Mouse (Mus musculus) CD8-positive naive resting alpha-beta T cell, adult 2 months (primary cell): ENCODE data around the gene Eif3f.

Experiments
- DNase-seq, 2 experiments: peaks; one replicate each; pipeline ENCODE4 v3.0.0; 2022; ENCODE audit warnings: low read depth in 2 of 2, low spot score in 2 of 2

The Eif3f gene

GRCm38 (mm10) chr7:108933794-108934731 lies at the start of gene Eif3f:
Eif3f (plus strand) TSS chr7:108934417.
- DNase-seq, result peak; percentile 90 to 92

DNA sequence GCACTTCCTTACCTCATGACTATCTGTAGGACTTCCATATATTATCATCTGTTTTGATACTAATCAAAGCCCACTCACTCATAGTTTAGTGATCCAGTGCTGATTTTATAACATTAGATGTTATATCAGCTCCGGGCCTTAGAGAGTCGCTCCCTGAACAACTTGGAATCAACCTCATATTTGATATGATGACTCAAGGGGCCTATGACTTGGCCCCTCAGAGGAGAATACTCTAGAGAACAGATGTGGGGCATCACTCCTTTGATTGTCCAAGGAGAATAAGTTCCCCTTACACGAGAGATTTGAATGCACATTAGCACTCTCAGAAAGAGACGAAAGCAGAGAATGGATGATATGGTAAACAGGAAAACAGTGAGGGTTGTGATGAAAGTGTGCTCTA lies 49.3 kb upstream of the Eif3f start, which contains the start of gene Olfr518:
TSS of gene Olfr518 (minus strand) at position 101 of the 400 bp plus-strand sequence.
- no peak for DNase-seq

DNA sequence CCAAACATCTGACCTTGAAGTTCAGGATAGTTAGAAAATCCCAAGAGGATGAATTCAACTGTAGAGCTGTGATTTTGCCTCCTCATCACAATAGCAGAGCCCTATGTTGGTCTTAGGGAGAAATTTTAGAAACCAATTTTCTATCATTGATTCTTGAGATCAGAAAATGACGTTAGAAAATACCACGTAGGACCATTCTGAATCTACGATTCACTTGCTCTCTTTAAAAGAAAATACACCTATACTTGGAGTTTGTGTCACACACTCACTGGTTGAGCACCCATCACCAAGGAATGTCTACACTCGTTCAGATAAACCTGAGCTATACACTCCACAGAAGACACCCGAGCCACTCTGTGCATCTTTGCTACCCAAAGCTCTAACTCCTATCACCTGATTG lies 39.9 kb upstream of the Eif3f start, which contains the start of gene Olfr519:
TSS of gene Olfr519 (minus strand) at position 101 of the 400 bp plus-strand sequence.
- DNase-seq, result no peak

- DNase-seq, result no peak
Measured at GRCm38 (mm10) chr7:108903969-108904368, 30.2 kb upstream of the Eif3f start.

DNA sequence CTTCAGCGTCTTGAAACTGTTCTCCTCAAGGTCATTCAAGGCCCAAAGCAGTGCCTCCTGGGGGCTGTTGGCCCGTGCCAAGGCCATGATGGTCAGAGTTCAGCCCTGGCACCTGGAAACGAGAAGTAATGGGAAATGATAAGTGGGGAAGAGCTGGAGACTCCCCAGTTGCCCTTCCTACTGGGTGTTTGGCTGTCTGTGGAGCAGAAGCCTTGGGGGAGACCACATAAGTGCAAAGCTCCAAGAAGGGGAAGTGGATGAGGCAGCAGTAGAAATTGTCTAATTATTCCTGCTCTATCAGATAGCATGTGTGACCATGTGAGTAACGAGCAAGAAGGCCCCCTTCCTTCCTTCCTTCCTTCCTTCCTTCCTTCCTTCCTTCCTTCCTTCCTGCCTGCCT lies 7.2 kb upstream of the Eif3f start:
- DNase-seq, result no peak

DNA sequence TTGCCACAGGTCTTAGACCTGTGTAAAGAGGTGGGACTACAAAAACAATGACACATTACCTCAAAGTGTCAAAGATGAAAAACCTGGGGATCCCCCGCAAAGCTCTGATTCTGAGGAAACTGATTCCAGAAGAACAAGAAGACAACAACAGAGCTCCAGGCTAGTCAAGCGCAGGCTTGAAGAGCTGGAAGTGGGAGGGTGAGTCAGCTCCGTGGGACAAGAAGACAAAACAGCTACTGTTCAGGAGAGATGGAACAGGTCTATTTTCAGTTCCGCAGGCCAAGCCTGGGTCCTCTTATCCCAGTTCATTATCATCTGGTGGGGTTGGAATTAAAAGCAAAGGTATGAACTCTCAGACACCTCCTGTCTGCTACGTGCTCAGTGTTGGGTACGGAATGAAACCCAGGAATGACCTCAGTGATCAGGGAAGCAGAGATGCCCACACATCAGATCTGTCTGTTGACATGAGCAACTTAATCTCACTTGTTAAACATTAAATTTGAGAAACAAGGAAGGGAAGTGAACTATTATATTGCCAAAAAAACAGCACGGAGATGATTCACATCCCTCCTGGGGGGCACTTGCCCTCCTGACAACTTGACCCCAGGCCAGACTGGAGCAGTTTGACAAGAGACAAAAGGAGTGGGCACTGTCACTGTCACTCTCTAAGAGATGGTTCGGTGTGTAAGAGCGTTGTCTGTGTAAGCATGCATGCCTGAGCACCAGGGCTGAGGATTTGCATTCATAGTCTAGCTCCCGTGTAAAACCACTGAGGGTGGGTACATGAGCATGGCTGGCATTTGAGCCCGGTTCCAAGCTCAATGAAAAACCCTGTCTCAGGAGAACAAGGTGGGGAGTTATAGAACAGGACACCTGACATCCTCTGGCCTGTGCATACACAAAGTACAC lies 5.7 kb upstream of the Eif3f start:
- no peak for DNase-seq

- DNase-seq, result no peak
Measured at GRCm38 (mm10) chr7:108929726-108930393, 4.4 kb upstream of the Eif3f start, which contains the start of gene Nlrp10. Nlrp10 (minus strand) TSS chr7:108930178.

DNA sequence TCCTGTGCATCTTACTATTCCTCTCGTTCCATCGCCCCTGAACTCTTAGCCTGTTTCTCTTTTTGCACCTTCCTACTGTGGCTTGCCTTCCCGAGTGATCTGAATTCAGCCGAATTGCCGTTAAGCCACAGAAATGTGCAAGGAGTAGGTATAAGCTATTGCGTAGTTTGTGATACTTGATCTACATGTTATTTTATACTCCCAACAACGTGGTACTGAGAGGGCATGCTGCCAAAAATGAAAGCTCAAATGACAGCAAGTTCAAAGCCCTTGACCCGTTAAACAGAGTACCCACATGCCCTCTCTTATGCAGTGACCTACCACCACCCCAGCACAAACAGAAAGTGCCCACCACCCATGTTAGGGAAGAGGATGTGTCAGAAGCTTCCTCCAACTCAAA lies 619 bp downstream of the Eif3f start:
- DNase-seq, result no peak

GRCm38 (mm10) chr7:108935411-108935810 lies 1.2 kb downstream of the Eif3f start:
- no peak for DNase-seq

GRCm38 (mm10) chr7:108936591-108936990 lies 2.4 kb downstream of the Eif3f start:
- DNase-seq, result no peak

- no peak for DNase-seq
Measured at GRCm38 (mm10) chr7:108941466-108941865, 7.2 kb downstream of the Eif3f start.

- peak; percentile 14 to 27 for DNase-seq
Measured at GRCm38 (mm10) chr7:108944002-108944401, 9.8 kb downstream of the Eif3f start.

DNA sequence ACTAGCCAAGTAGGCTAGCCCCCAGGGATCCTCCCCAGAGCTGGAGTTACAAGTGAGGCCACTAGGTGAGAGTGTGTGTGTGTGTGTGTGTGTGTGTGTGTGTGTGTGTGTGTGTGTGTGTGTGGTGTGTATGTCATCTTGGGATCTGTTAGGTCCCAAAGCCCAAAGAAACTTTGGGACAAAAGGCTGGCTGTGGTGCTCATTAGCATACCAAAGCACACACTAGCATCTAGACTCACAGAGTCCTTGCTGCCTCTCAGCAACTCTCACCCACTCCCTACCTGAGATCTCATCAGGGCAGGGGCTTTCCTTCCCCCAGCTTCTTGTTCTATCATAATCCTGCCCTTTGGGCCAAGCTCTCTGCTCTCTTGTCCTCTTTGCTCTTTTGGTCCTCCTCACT lies 14.4 kb downstream of the Eif3f start:
- no peak for DNase-seq

GRCm38 (mm10) chr7:108949301-108949700 lies 15.1 kb downstream of the Eif3f start:
- DNase-seq, result no peak

GRCm38 (mm10) chr7:108950312-108950761 lies 16.1 kb downstream of the Eif3f start, which contains the start of gene Tub:
Tub (plus strand) TSS chr7:108950338.
- peak in 1 of 2 experiments; percentile 25 for DNase-seq

DNA sequence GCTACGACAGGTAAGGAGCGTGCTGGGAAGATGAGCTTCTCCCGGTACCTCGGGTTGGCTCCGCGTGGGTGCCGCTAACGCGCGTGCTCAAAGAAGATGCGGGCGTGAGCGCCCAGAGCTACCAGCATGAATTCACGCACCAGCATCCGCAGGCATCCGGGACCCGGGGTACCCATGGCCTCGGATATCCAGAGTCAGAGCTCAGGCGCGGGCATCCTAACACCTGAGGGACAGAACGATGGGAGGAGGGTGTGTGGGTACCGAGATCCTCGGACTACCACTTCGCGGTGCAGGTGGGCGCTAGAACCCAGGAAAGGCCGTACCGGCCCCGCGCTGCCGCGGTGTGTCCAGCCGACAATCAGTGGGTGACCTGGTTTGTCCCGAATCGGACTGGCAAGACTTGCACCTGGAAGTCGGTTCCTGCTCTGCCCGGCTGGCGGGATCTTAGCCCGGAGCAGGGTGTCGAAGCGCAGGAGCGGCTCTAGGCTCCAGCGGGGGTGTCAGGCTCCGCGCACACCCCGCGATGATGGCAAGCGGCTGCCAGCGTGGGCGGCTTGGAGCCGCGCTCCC lies 16.6 kb downstream of the Eif3f start:
- DNase-seq, result no peak

DNA sequence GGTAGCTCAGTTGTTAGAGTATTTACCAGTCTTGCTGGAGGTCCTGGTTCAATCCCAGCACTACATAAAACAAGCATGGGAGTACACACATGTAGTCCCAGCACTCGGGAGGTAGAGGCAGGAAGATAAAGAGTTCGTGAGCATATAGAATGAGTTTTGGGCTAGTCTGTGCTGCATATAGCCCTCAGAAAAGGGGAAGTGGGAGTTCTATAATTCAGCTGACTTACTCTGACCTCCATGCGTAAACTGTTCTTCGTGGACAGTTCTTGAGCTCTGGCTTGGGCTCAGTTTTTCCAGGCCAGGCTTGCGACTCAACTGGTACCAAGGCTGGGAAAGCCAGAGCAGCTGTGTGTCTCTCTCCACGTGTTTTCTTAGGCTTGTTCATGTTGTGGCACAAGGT lies 18.6 kb downstream of the Eif3f start:
- no peak for DNase-seq

GRCm38 (mm10) chr7:108954185-108954584 lies 20.0 kb downstream of the Eif3f start:
- DNase-seq, result no peak

GRCm38 (mm10) chr7:108957734-108958133 lies 23.5 kb downstream of the Eif3f start:
- DNase-seq, result no peak

DNA sequence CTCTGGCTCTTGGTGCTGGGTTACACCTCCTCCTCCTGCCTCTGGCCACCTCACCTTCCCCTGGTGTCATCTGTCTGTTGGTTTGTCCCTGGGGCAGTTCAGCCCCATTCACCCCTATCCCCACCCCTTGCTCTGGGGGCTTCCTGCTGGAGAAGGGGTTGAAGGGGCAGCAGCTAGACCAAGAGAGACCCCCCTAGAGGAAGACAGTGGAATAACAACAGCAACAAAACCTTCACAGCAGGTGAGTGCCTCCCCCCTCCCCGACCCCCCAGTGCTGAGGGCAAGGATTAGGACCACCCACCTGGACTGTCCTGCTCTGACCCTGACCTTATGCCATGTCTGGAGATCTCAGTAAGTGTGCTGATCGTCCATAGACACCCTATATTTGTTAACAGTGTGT lies 31.8 kb downstream of the Eif3f start:
- DNase-seq, result no peak
